Mouse (Mus musculus): ENCODE data around the gene Etv1. TPM values are rescaled to one million over a fixed set of nuclear protein-coding genes. Genes with fewer than 3 reads are reported as not detected.
A peak's percentile ranks its signal among the peaks of the same experiment; 100 is the strongest.

The Etv1 gene
- 22.0 and 23.0 TPM in 2 replicates for polyA plus RNA-seq (2015; fragmentation: Nextera tagmentation; extraction: Ambion mirVana)

GRCm38 (mm10) chr12:38779186-38779777, at the start of gene Etv1:
TSS of gene Etv1 (plus strand) at chr12:38779380.
- WGBS, result under 1% methylated on average over 20 of the region's 20 CpGs
- no peaks in the 10 kb centered on the region for H3K9me3 ChIP-seq (ENCODE audit: low read length)
- TF ChIP-seq EP300 (IDR thresholded peaks at IDR 0.05) (no peak), CTCF (IDR thresholded peaks at IDR 0.05) (no peak)
- peak within 1 kb of the TSS; percentile 54 for H3K4me3 ChIP-seq (ENCODE audit: low read depth, low read length)
- ATAC-seq (peak; percentile 58), DNase-seq (ENCODE audit: low spot score) (peak; percentile 82)
- no peaks in the 10 kb centered on the region for H3K36me3 ChIP-seq (ENCODE audit: insufficient read depth, low read length)
- no peaks in the 10 kb centered on the region for H3K27me3 ChIP-seq (replicated peaks; ENCODE audit: insufficient read depth, low read length)
- no peaks in the 10 kb centered on the region for H3K4me1 ChIP-seq (ENCODE audit: insufficient read depth, low read depth, low read length)
- H3K9ac ChIP-seq (replicated peaks; ENCODE audit: low read depth), result peak within 1 kb of the TSS; percentile 43
- peak within 1 kb of the TSS; percentile 90 for H3K27ac ChIP-seq (ENCODE audit: low read length)
- H3K4me2 ChIP-seq (replicated peaks; ENCODE audit: low read depth, low read length), result peak within 1 kb of the TSS; percentile 83

- no peak overlapping the region for H3K4me2 ChIP-seq (replicated peaks; ENCODE audit: low read depth, low read length)
- H3K9me3 ChIP-seq (ENCODE audit: low read length), result no peaks in the 10 kb centered on the region
- H3K27me3 ChIP-seq (replicated peaks; ENCODE audit: insufficient read depth, low read length), result no peaks in the 10 kb centered on the region
- no peak overlapping the region for H3K9ac ChIP-seq (replicated peaks; ENCODE audit: low read depth)
- DNase-seq (ENCODE audit: low spot score) (no peak), ATAC-seq (no peak)
- H3K27ac ChIP-seq (ENCODE audit: low read length), result no peak overlapping the region
- H3K4me1 ChIP-seq (ENCODE audit: insufficient read depth, low read depth, low read length), result no peaks in the 10 kb centered on the region
- no peak overlapping the region for H3K4me3 ChIP-seq (ENCODE audit: low read depth, low read length)
- no peaks in the 10 kb centered on the region for H3K36me3 ChIP-seq (ENCODE audit: insufficient read depth, low read length)
- WGBS, result 74% methylated on average over 3 of the region's 3 CpGs
- TF ChIP-seq CTCF (IDR thresholded peaks at IDR 0.05) (no peak), EP300 (IDR thresholded peaks at IDR 0.05) (no peak)
These were observed 49.5 kb upstream of the Etv1 start for GRCm38 (mm10) chr12:38729661-38730060.

- H3K9ac ChIP-seq (replicated peaks; ENCODE audit: low read depth), result no peak overlapping the region
- no peak for DNase-seq (ENCODE audit: low spot score)
- no peak overlapping the region for H3K27ac ChIP-seq (ENCODE audit: low read length)
- no peaks in the 10 kb centered on the region for H3K4me1 ChIP-seq (ENCODE audit: insufficient read depth, low read depth, low read length)
- no peaks in the 10 kb centered on the region for H3K36me3 ChIP-seq (ENCODE audit: insufficient read depth, low read length)
- 88% methylated on average over 2 of the region's 2 CpGs for whole genome bisulfite sequencing
- no peaks in the 10 kb centered on the region for H3K9me3 ChIP-seq (ENCODE audit: low read length)
- no peaks in the 10 kb centered on the region for H3K27me3 ChIP-seq (replicated peaks; ENCODE audit: insufficient read depth, low read length)
- H3K4me2 ChIP-seq (replicated peaks; ENCODE audit: low read depth, low read length), result no peak overlapping the region
- TF ChIP-seq EP300 (IDR thresholded peaks at IDR 0.05) (no peak), CTCF (IDR thresholded peaks at IDR 0.05) (no peak)
- ATAC-seq, result no peak
- H3K4me3 ChIP-seq (ENCODE audit: low read depth, low read length), result no peak overlapping the region
These were observed 48.4 kb upstream of the Etv1 start for GRCm38 (mm10) chr12:38730791-38731190.

GRCm38 (mm10) chr12:38759322-38759721, 19.9 kb upstream of the Etv1 start:
- 41% methylated on average over 2 of the region's 2 CpGs for WGBS
- no peak for TF ChIP-seq EP300 (IDR thresholded peaks at IDR 0.05)
- no peak for TF ChIP-seq CTCF (IDR thresholded peaks at IDR 0.05)

GRCm38 (mm10) chr12:38777316-38777715, 1.9 kb upstream of the Etv1 start:
- ATAC-seq (peak; percentile 13), DNase-seq (ENCODE audit: low spot score) (peak; percentile 91)
- whole genome bisulfite sequencing, result 58% methylated on average over 7 of the region's 7 CpGs
- Histone ChIP-seq H3K4me2 (replicated peaks; ENCODE audit: low read depth, low read length) (peak overlapping the region; percentile 83; the same call in 1 of the 2 replicates), H3K9me3 (ENCODE audit: low read length) (no peaks in the 10 kb centered on the region), H3K36me3 (ENCODE audit: insufficient read depth, low read length) (no peaks in the 10 kb centered on the region), H3K4me1 (ENCODE audit: insufficient read depth, low read depth, low read length) (no peaks in the 10 kb centered on the region), H3K27ac (ENCODE audit: low read length) (peak overlapping the region; percentile 52), H3K27me3 (replicated peaks; ENCODE audit: insufficient read depth, low read length) (no peaks in the 10 kb centered on the region), H3K4me3 (ENCODE audit: low read depth, low read length) (no peak overlapping the region), H3K9ac (replicated peaks; ENCODE audit: low read depth) (no peak overlapping the region)
- no peak for TF ChIP-seq CTCF (IDR thresholded peaks at IDR 0.05)
- peak; percentile 66 for TF ChIP-seq EP300 (IDR thresholded peaks at IDR 0.05)

More at GRCm38 (mm10) chr12:38759322-38759721, 19.9 kb upstream of the Etv1 start:
- H3K27ac ChIP-seq (ENCODE audit: low read length), result no peak overlapping the region
- no peak overlapping the region for H3K4me2 ChIP-seq (replicated peaks; ENCODE audit: low read depth, low read length)
- DNase-seq (ENCODE audit: low spot score) (no peak), ATAC-seq (no peak)
- no peaks in the 10 kb centered on the region for H3K36me3 ChIP-seq (ENCODE audit: insufficient read depth, low read length)
- H3K27me3 ChIP-seq (replicated peaks; ENCODE audit: insufficient read depth, low read length), result no peaks in the 10 kb centered on the region
- H3K9me3 ChIP-seq (ENCODE audit: low read length), result no peaks in the 10 kb centered on the region
- H3K4me3 ChIP-seq (ENCODE audit: low read depth, low read length), result no peak overlapping the region
- H3K4me1 ChIP-seq (ENCODE audit: insufficient read depth, low read depth, low read length), result no peaks in the 10 kb centered on the region
- no peak overlapping the region for H3K9ac ChIP-seq (replicated peaks; ENCODE audit: low read depth)

GRCm38 (mm10) chr12:38777957-38778298, 1.3 kb upstream of the Etv1 start:
- no peak for DNase-seq (ENCODE audit: low spot score)
- peak overlapping the region; percentile 52 for H3K27ac ChIP-seq (ENCODE audit: low read length)
- H3K4me2 ChIP-seq (replicated peaks; ENCODE audit: low read depth, low read length), result peak overlapping the region; percentile 83
- peak; percentile 7; the same call in 1 of the 2 replicates for ATAC-seq
- H3K36me3 ChIP-seq (ENCODE audit: insufficient read depth, low read length), result no peaks in the 10 kb centered on the region
- no peaks in the 10 kb centered on the region for H3K27me3 ChIP-seq (replicated peaks; ENCODE audit: insufficient read depth, low read length)
- WGBS, result 6% methylated on average over 6 of the region's 6 CpGs
- no peak overlapping the region for H3K9ac ChIP-seq (replicated peaks; ENCODE audit: low read depth)
- H3K9me3 ChIP-seq (ENCODE audit: low read length), result no peaks in the 10 kb centered on the region
- H3K4me3 ChIP-seq (ENCODE audit: low read depth, low read length), result peak overlapping the region; percentile 54
- TF ChIP-seq CTCF (IDR thresholded peaks at IDR 0.05) (no peak), EP300 (IDR thresholded peaks at IDR 0.05) (no peak)
- H3K4me1 ChIP-seq (ENCODE audit: insufficient read depth, low read depth, low read length), result no peaks in the 10 kb centered on the region

Measured in lung, postnatal 0 days (tissue).